Mouse (Mus musculus) CD8-positive naive resting alpha-beta T cell, adult 2 months (primary cell): Measurements from ENCODE around the gene A030005L19Rik.
A peak's percentile ranks its signal among the peaks of the same experiment; 100 is the strongest.
"Not testable (repeated sequence)": the region's sequence is repeated elsewhere in the genome, so short reads cannot be mapped to it uniquely, and the experiment has no call there.

Experiments used
- DNase-seq, 2 experiments: peaks; one replicate each; pipeline ENCODE4 v3.0.0; 2022; ENCODE audit warnings: low read depth in 2 of 2, low spot score in 2 of 2

A030005L19Rik gene

GRCm38 (mm10) chr1:82913025-82913424, at the start of gene A030005L19Rik:
Gene A030005L19Rik (plus strand): TSS chr1:82913325.
- DNase-seq, result no peak

GRCm38 (mm10) chr1:82870202-82870601, 42.9 kb upstream of the A030005L19Rik start:
- no peak for DNase-seq

GRCm38 (mm10) chr1:82879172-82879571, 34.0 kb upstream of the A030005L19Rik start:
- no peak for DNase-seq

GRCm38 (mm10) chr1:82880196-82880595, 32.9 kb upstream of the A030005L19Rik start:
- no peak for DNase-seq

- no peak for DNase-seq
Measured at GRCm38 (mm10) chr1:82893269-82893668, 19.9 kb upstream of the A030005L19Rik start.

- peak; percentile 16 to 35 for DNase-seq
Measured at GRCm38 (mm10) chr1:82900567-82900966, 12.6 kb upstream of the A030005L19Rik start.

GRCm38 (mm10) chr1:82901201-82901600, 11.9 kb upstream of the A030005L19Rik start:
- no peak for DNase-seq

GRCm38 (mm10) chr1:82905886-82906285, 7.2 kb upstream of the A030005L19Rik start:
- no peak for DNase-seq

- peak in 1 of 2 experiments; percentile 4 for DNase-seq
Measured at GRCm38 (mm10) chr1:82913434-82913833, 309 bp downstream of the A030005L19Rik start.

GRCm38 (mm10) chr1:82924650-82925049, 11.5 kb downstream of the A030005L19Rik start, which contains the start of gene A030014E15Rik:
Gene A030014E15Rik (plus strand): TSS chr1:82924917.
- no peak for DNase-seq

GRCm38 (mm10) chr1:82930558-82930957, 17.4 kb downstream of the A030005L19Rik start:
- not testable (repeated sequence) for DNase-seq

- not testable (repeated sequence) for DNase-seq
Measured at GRCm38 (mm10) chr1:82931326-82931725, 18.2 kb downstream of the A030005L19Rik start, which contains the start of gene Gm6217. Gene Gm6217 (minus strand): TSS chr1:82931399.

GRCm38 (mm10) chr1:82938666-82939065, 25.5 kb downstream of the A030005L19Rik start:
- DNase-seq, result no peak

GRCm38 (mm10) chr1:82942505-82942904, 29.4 kb downstream of the A030005L19Rik start:
- DNase-seq, result not testable (repeated sequence)

GRCm38 (mm10) chr1:82943295-82943694, 30.2 kb downstream of the A030005L19Rik start, which contains the start of gene A030003K21Rik:
Gene A030003K21Rik (minus strand): TSS chr1:82943388.
- not testable (repeated sequence) for DNase-seq

GRCm38 (mm10) chr1:82946029-82946428, 32.9 kb downstream of the A030005L19Rik start:
- DNase-seq, result peak in 1 of 2 experiments; percentile 7

- no peak for DNase-seq
Measured at GRCm38 (mm10) chr1:82948601-82949000, 35.5 kb downstream of the A030005L19Rik start.

- not testable (repeated sequence) for DNase-seq
Measured at GRCm38 (mm10) chr1:82955913-82956312, 42.8 kb downstream of the A030005L19Rik start, which contains the start of gene Gm7544. Gene Gm7544 (minus strand): TSS chr1:82956013.

GRCm38 (mm10) chr1:82959870-82960385, 46.8 kb downstream of the A030005L19Rik start, which contains the start of gene Gm47955:
Gene Gm47955 (plus strand): TSS chr1:82960286.
- no peak for DNase-seq
